Mouse (Mus musculus): Measurements from ENCODE around the gene Vav1. TPM values are rescaled to one million over a fixed set of nuclear protein-coding genes. Genes with fewer than 3 reads are reported as not detected.

The Vav1 gene
- polyA plus RNA-seq, 1 experiment from 2014 or later = 3.9 TPM

DNA sequence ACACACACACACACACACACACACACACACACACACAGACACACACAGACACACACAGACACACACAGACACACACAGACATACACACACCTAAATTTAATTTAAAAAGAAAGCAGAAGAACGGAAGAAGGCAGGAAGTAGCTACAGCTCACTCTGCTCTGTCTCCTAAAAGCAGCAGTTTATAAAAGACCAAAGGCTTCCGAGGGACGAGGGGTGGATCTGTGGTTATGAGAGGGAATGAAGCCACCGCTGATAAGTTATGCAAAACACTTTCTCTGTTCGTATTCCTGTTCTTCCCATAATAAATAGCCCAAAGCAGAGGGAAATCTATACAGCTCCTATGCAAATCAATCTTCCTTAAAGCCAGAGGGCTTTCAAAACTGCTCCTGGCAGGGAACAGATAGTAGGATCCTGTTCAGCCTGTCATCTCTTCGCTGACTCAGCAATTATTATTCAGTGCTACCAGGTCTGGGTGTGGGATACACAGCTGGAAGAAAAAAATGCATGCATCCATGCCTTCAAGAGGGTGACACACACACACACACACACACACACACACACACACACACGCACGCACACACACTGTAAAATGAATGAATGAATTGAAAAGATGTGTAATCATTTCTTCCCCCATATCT is 7.9 kb downstream of the Vav1 start:
- ATAC-seq (ENCODE audit: low read depth) = no peak
- Histone ChIP-seq H3K9ac (ENCODE audit: low read length) (no peak overlapping the region), H3K4me3 (ENCODE audit: low read length) (no peak overlapping the region), H3K27me3 (ENCODE audit: control insufficient read depth, insufficient read depth, low read depth, low read length) (no peaks in the 10 kb centered on the region), H3K4me1 (replicated peaks; ENCODE audit: control insufficient read depth, insufficient read depth, low read length) (no peaks in the 10 kb centered on the region), H3K36me3 (ENCODE audit: control insufficient read depth, insufficient read depth, low read length) (no peaks in the 10 kb centered on the region), H3K4me2 (ENCODE audit: low read depth, low read length) (no peak overlapping the region), H3K27ac (ENCODE audit: low read length) (no peak overlapping the region), H3K9me3 (ENCODE audit: control insufficient read depth, low read length) (no peaks in the 10 kb centered on the region)
- WGBS = 52% methylated on average over 8 of the region's 8 CpGs

DNA sequence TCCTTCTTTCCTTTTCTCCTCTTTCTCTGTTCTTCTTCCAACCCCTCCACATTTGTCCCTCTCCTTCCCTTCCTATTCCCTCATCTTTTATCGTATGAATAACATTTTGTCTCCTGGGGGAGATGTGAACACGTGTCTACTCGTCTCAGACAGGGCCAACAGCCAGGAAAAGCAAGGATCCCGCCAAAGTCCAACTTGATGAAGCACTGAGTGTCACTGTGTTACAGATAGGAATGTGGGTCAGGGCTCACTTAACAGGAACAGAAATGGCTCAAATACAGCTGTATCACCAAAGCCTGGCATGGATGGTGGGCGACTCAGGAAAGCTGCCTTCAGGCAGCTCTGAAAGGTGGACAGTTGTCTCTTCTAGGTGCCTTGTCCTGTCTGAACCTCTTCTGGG is 10.4 kb downstream of the Vav1 start:
- Histone ChIP-seq H3K4me3 (ENCODE audit: low read length) (no peak overlapping the region), H3K4me1 (replicated peaks; ENCODE audit: control insufficient read depth, insufficient read depth, low read length) (no peaks in the 10 kb centered on the region), H3K27ac (ENCODE audit: low read length) (no peak overlapping the region), H3K4me2 (ENCODE audit: low read depth, low read length) (no peak overlapping the region), H3K36me3 (ENCODE audit: control insufficient read depth, insufficient read depth, low read length) (no peaks in the 10 kb centered on the region), H3K27me3 (ENCODE audit: control insufficient read depth, insufficient read depth, low read depth, low read length) (no peaks in the 10 kb centered on the region), H3K9me3 (ENCODE audit: control insufficient read depth, low read length) (no peaks in the 10 kb centered on the region), H3K9ac (ENCODE audit: low read length) (no peak overlapping the region)
- ATAC-seq (ENCODE audit: low read depth) = no peak
- WGBS = 73% methylated on average over 5 of the region's 5 CpGs

DNA sequence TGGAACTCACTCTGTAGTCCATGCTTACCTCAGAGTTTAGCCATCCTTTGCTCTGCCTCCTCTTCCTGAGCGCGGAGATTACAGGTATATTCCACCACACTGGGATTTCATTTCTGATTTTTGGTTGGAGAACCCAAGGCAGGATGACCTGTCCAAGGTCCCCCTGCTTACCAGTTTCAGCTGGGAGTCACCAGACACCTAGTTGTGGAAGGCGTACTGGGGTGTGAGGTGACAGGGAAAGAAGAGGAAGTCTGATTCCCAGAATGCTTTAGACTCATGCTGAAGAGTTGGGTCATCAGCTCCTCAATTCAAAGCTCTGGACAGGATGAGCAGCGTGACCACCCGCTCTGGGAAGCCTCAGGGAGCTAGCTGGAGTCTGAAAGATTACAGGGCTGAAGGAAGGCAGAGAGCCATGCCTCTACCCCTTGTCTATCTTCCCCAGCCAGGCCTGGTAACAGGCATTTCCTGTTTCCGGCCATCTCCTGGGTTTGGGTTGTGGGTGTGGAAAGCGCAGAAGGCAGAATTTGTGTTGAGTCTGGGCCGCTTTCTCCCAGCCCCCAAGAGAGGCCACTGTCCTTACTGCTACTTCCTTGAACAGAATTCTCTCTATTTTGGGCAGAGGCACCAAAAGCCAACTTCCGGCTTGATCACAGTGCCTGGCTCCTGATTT is 11.2 kb downstream of the Vav1 start:
- peak; percentile 69 for ATAC-seq (ENCODE audit: low read depth)
- Histone ChIP-seq H3K4me2 (ENCODE audit: low read depth, low read length) (no peak overlapping the region), H3K36me3 (ENCODE audit: control insufficient read depth, insufficient read depth, low read length) (no peaks in the 10 kb centered on the region), H3K4me3 (ENCODE audit: low read length) (no peak overlapping the region), H3K27me3 (ENCODE audit: control insufficient read depth, insufficient read depth, low read depth, low read length) (no peaks in the 10 kb centered on the region), H3K4me1 (replicated peaks; ENCODE audit: control insufficient read depth, insufficient read depth, low read length) (no peaks in the 10 kb centered on the region), H3K9me3 (ENCODE audit: control insufficient read depth, low read length) (no peaks in the 10 kb centered on the region), H3K9ac (ENCODE audit: low read length) (no peak overlapping the region), H3K27ac (ENCODE audit: low read length) (peak overlapping the region; percentile 47)
- 72% methylated on average over 9 of the region's 9 CpGs for WGBS

DNA sequence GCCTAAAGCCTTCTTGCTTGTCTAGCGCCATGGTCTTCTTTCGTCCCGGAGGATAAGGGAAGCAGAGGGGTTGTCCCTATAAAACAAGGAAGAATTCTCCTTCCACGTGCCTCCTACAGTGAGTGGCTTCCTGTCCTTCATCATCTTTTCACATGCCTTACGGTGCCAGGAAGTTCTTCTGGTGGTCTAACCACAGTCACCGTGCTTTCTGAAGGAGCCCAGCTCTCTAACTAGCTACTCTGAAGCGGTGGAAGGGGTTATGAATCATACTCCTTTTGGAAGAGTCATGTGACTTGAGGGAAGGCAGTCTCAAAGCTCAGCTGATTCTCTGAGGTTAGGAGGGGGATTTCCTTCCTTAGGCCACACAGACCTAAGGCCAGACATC is 11.8 kb downstream of the Vav1 start:
- H3K27me3 ChIP-seq (ENCODE audit: control insufficient read depth, insufficient read depth, low read depth, low read length) = no peaks in the 10 kb centered on the region
- H3K36me3 ChIP-seq (ENCODE audit: control insufficient read depth, insufficient read depth, low read length) = no peaks in the 10 kb centered on the region
- H3K4me1 ChIP-seq (replicated peaks; ENCODE audit: control insufficient read depth, insufficient read depth, low read length) = no peaks in the 10 kb centered on the region
- no peak overlapping the region for H3K9ac ChIP-seq (ENCODE audit: low read length)
- peak overlapping the region; percentile 47; the same call in 1 of the 2 replicates for H3K27ac ChIP-seq (ENCODE audit: low read length)
- no peak overlapping the region for H3K4me3 ChIP-seq (ENCODE audit: low read length)
- WGBS = 67% methylated on average over 7 of the region's 7 CpGs
- no peaks in the 10 kb centered on the region for H3K9me3 ChIP-seq (ENCODE audit: control insufficient read depth, low read length)
- H3K4me2 ChIP-seq (ENCODE audit: low read depth, low read length) = no peak overlapping the region
- no peak for ATAC-seq (ENCODE audit: low read depth)

DNA sequence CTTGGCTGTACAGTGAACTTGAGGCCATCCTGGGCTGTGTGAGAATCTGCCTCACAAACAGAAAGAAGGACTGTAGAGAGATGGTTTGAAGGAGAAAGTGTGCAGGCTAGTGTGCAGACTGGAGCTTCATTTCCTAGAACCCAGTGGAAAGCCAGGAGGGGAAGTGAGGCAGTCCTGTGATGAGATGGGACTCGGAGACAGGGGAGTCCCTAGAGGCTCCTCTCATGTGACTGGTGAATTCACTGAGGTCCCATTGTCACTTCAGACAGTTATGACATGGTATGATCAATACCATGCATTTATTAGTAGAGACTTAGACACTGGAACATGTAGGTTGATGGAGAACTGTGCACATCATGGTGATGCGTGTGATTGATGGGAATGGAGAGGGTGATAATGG is 13.4 kb downstream of the Vav1 start:
- H3K9me3 ChIP-seq (ENCODE audit: control insufficient read depth, low read length) = no peaks in the 10 kb centered on the region
- no peaks in the 10 kb centered on the region for H3K27me3 ChIP-seq (ENCODE audit: control insufficient read depth, insufficient read depth, low read depth, low read length)
- no peak overlapping the region for H3K27ac ChIP-seq (ENCODE audit: low read length)
- H3K4me1 ChIP-seq (replicated peaks; ENCODE audit: control insufficient read depth, insufficient read depth, low read length) = no peaks in the 10 kb centered on the region
- H3K4me2 ChIP-seq (ENCODE audit: low read depth, low read length) = no peak overlapping the region
- H3K9ac ChIP-seq (ENCODE audit: low read length) = no peak overlapping the region
- WGBS = 88% methylated on average over 2 of the region's 2 CpGs
- no peak for ATAC-seq (ENCODE audit: low read depth)
- no peaks in the 10 kb centered on the region for H3K36me3 ChIP-seq (ENCODE audit: control insufficient read depth, insufficient read depth, low read length)
- no peak overlapping the region for H3K4me3 ChIP-seq (ENCODE audit: low read length)

DNA sequence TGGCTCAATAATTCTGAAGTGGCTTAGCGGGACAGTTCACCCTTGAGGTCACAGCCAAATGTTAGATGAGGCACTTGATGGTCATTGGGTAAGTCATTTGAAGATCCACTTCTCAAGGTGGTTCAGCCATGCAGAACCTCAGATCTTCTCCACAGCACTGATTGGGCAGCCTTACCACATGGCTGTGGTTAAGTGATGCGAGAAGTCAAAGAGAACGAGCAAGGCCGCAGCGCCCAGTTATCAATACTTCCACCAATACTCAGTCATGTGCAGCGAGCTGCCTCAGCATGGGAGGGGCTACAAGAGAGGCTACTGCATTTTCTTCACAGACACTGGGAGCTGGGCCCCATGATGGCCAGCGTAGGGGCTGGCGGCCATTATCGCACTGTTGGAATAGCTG is 14.1 kb downstream of the Vav1 start:
- H3K36me3 ChIP-seq (ENCODE audit: control insufficient read depth, insufficient read depth, low read length) = no peaks in the 10 kb centered on the region
- no peak for ATAC-seq (ENCODE audit: low read depth)
- WGBS = 93% methylated on average over 9 of the region's 9 CpGs
- H3K4me3 ChIP-seq (ENCODE audit: low read length) = no peak overlapping the region
- no peaks in the 10 kb centered on the region for H3K4me1 ChIP-seq (replicated peaks; ENCODE audit: control insufficient read depth, insufficient read depth, low read length)
- H3K27me3 ChIP-seq (ENCODE audit: control insufficient read depth, insufficient read depth, low read depth, low read length) = no peaks in the 10 kb centered on the region
- H3K27ac ChIP-seq (ENCODE audit: low read length) = no peak overlapping the region
- H3K9ac ChIP-seq (ENCODE audit: low read length) = no peak overlapping the region
- H3K9me3 ChIP-seq (ENCODE audit: control insufficient read depth, low read length) = no peaks in the 10 kb centered on the region
- no peak overlapping the region for H3K4me2 ChIP-seq (ENCODE audit: low read depth, low read length)

DNA sequence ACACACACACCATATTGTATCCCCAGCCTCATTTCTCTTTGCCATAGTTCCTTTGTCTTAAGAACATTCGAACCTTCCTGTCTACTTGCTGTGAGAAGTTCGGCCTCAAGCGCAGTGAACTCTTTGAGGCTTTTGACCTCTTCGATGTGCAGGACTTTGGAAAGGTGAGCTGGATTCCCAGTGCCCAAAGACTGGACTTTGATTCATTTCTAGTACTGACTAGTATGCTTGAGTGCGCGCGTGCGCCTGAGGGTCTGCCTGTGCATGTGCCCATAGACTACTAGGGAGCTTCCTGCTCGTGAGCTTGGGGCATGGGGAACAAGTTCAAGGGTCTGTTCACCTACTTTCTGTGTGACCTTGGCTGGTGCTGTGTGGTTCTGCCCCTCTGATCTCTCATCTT is 17.0 kb downstream of the Vav1 start:
- no peak overlapping the region for H3K4me3 ChIP-seq (ENCODE audit: low read length)
- no peaks in the 10 kb centered on the region for H3K36me3 ChIP-seq (ENCODE audit: control insufficient read depth, insufficient read depth, low read length)
- H3K4me2 ChIP-seq (ENCODE audit: low read depth, low read length) = no peak overlapping the region
- H3K9ac ChIP-seq (ENCODE audit: low read length) = no peak overlapping the region
- H3K27me3 ChIP-seq (ENCODE audit: control insufficient read depth, insufficient read depth, low read depth, low read length) = no peaks in the 10 kb centered on the region
- no peaks in the 10 kb centered on the region for H3K4me1 ChIP-seq (replicated peaks; ENCODE audit: control insufficient read depth, insufficient read depth, low read length)
- no peak overlapping the region for H3K27ac ChIP-seq (ENCODE audit: low read length)
- no peak for ATAC-seq (ENCODE audit: low read depth)
- no peaks in the 10 kb centered on the region for H3K9me3 ChIP-seq (ENCODE audit: control insufficient read depth, low read length)
- 89% methylated on average over 9 of the region's 9 CpGs for WGBS

DNA sequence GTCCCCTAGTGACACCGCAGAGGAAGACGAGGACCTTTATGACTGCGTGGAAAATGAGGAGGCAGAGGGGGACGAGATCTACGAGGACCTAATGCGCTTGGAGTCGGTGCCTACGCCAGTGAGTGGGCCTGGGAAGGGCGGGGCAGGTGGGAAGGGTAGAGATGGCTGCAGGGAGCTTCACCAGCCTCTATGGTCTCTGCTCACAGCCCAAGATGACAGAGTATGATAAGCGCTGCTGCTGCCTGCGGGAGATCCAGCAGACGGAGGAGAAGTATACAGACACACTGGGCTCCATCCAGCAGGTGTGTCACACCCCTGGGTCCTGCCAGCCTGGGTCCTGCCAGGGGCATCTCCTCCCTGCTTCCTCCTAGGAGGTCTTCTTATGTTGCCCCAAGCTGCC is 18.1 kb downstream of the Vav1 start:
- Histone ChIP-seq H3K9me3 (ENCODE audit: control insufficient read depth, low read length) (no peaks in the 10 kb centered on the region), H3K36me3 (ENCODE audit: control insufficient read depth, insufficient read depth, low read length) (no peaks in the 10 kb centered on the region), H3K4me3 (ENCODE audit: low read length) (no peak overlapping the region), H3K9ac (ENCODE audit: low read length) (no peak overlapping the region), H3K27ac (ENCODE audit: low read length) (no peak overlapping the region), H3K4me1 (replicated peaks; ENCODE audit: control insufficient read depth, insufficient read depth, low read length) (no peaks in the 10 kb centered on the region), H3K27me3 (ENCODE audit: control insufficient read depth, insufficient read depth, low read depth, low read length) (no peaks in the 10 kb centered on the region), H3K4me2 (ENCODE audit: low read depth, low read length) (no peak overlapping the region)
- ATAC-seq (ENCODE audit: low read depth) = no peak
- 73% methylated on average over 12 of the region's 12 CpGs for WGBS

DNA sequence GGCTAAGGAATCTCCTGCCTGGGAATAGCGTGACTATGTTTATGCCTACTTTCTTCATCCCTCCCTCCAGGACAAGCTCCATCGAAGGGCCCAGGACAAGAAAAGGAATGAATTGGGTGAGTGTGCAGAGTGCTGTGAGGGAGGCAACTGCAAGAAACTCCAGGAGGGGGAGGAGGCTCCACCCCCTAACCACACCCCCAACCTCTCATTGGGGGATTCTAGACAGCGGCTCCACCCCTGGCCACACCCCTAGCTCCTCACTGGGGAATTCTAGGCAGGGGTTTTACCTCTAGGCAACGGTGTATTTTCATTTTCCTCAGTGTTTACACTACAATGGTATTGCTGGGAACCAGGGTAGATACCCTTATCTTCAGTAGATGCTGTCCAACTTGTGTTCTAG is 26.7 kb downstream of the Vav1 start:
- WGBS = 71% methylated on average over 4 of the region's 4 CpGs
- ATAC-seq (ENCODE audit: low read depth) = no peak

More for the DNA sequence above, 26.7 kb downstream of the Vav1 start:
- Histone ChIP-seq H3K36me3 (ENCODE audit: control insufficient read depth, insufficient read depth, low read length) (no peaks in the 10 kb centered on the region), H3K27me3 (ENCODE audit: control insufficient read depth, insufficient read depth, low read depth, low read length) (no peaks in the 10 kb centered on the region), H3K4me1 (replicated peaks; ENCODE audit: control insufficient read depth, insufficient read depth, low read length) (no peaks in the 10 kb centered on the region), H3K4me3 (ENCODE audit: low read length) (no peak overlapping the region), H3K9me3 (ENCODE audit: control insufficient read depth, low read length) (no peaks in the 10 kb centered on the region), H3K4me2 (ENCODE audit: low read depth, low read length) (no peak overlapping the region), H3K27ac (ENCODE audit: low read length) (no peak overlapping the region), H3K9ac (ENCODE audit: low read length) (no peak overlapping the region)
